Mouse (Mus musculus): ENCODE measurements at regions not wholly inside any gene's neighbourhood (a gene's known extent, or its start where the extent isn't known, plus 50 kb on each side); places are given as distances from the start of the nearest gene placed in this dataset.

DNA sequence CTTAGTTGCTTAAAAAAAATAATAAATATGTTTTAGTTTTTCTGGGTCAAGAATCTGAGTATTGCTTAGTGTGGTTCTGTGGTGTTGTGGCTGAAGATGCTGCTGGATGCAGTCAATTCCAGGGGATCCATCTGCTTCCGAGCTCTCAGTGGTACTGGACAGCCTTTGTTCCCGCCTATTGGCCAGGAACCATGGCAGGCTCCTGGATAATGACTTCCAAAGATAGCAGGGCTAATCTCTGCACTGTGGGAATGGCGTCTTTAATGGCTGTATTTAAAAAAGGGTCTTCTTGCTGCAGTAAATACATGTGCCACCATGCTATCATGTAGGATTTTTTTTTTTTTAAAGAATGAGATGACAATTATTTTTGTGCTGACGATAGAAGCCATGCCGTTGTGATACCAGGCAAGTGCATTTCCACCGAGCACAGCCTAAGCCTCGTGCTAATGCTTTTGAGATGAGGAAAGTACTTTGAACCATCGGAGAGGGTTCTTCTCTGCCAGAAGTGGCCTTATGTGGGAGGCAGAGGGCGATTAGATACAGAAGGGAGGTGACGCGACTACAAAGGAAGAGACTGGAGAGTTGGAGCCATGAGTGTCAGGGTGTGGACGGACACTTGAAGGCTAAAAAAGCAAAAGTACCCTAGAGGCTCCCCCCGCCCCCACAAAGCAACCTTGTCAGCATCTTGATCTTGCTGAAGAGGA is 50.7 kb upstream of the Rgs8 start:
- peak; percentile 23; the same call in 1 of the 2 replicates for ATAC-seq (replicated peaks; ENCODE audit: poor library complexity, severe bottlenecking)

DNA sequence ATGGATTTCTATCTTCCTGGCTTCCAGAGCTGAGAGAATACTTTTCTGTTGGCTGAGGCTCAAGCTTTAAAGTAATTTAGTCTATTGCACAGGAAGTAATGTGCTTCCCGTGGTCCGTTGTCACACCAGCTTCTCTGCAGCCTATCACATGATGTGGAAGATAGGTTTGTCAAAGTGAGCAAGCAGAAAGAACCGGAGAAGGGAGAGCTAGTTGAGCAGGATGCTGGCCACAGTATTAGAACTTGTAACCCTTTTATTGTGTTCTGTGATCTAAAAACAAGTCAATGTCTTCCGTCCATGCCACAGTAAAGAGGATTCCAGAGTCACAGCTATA is 50.2 kb upstream of the Rgs8 start:
- ATAC-seq (replicated peaks; ENCODE audit: poor library complexity, severe bottlenecking) = peak; percentile 69
